Mouse (Mus musculus): Measurements from ENCODE around the gene Ubfd1.

- TF ChIP-seq CTCF (IDR thresholded peaks at IDR 0.05; ENCODE audit: extremely low read depth, insufficient read depth, insufficient read length, insufficient replicate concordance) (no peak), POLR2A (IDR thresholded peaks at IDR 0.05; ENCODE audit: low read depth, low read length) (no peak)
Measured at GRCm38 (mm10) chr7:122066102-122066944, 652 bp upstream of the Ubfd1 start.

All from spleen, adult 2 months (tissue).